In genomic region chr2:179722776-179723386, GRCm38 (mm10) we compare ENCODE assay signal across 10 mouse cellular contexts.
DNase-seq lines count a peak whose midpoint lies in the region; ATAC-seq lines count a peak whose summit lies in the region.
"Had no signal": no experiment of that assay in that cellular context is flagged by ENCODE, and none has a peak within 500 bp of the region (broad histone marks: within the 10 kb centered on the region; RNA-seq: fewer than 3 reads in every experiment).

No protein-coding gene starts in this region.

- no peak overlapping the region for H3K9ac ChIP-seq in kidney, embryonic 14.5 days (ENCODE audit: low read depth, low read length)
- no peak overlapping the region for H3K9ac ChIP-seq in hindbrain, embryonic 16.5 days (ENCODE audit: low read depth, low read length)
- H3K9ac ChIP-seq: liver, embryonic 13.5 days had no signal

- H3K27ac ChIP-seq in kidney, embryonic 14.5 days (ENCODE audit: low read depth, low read length): no peak overlapping the region
- H3K27ac ChIP-seq in hindbrain, embryonic 16.5 days (ENCODE audit: low read depth, low read length): no peak overlapping the region
- H3K27ac ChIP-seq: liver, embryonic 13.5 days had no signal

- no peak overlapping the region for H3K4me2 ChIP-seq in kidney, embryonic 14.5 days (replicated peaks; ENCODE audit: low read depth, low read length)
- no peak overlapping the region for H3K4me2 ChIP-seq in hindbrain, embryonic 16.5 days (ENCODE audit: low read length)
- H3K4me2 ChIP-seq: liver, embryonic 13.5 days had no signal

- ATAC-seq in kidney, embryonic 14.5 days (ENCODE audit: low FRiP score, low TSS enrichment): 0 out of 2 replicates have a peak, but pooled peaks have one; percentile 33
- peak; percentile 57; the same call in 1 of the 2 replicates for ATAC-seq in hindbrain, embryonic 16.5 days

- no peak for DNase-seq in kidney, postnatal 36 days
- DNase-seq in 3T3-L1 (ENCODE audit: low read depth, low spot score) (peak; percentile 8), A20 (ENCODE audit: low read depth, low spot score) (peak; percentile 95)
- DNase-seq in frontal cortex, postnatal 10 days (ENCODE audit: low spot score in 2 of 2): no peak
- no peak for DNase-seq in thymus, postnatal 25 days
- DNase-seq: liver, embryonic 13.5 days; spleen, adult 18-20 months had no signal

- 65% methylated on average over 4 of the region's 4 CpGs for WGBS in kidney, embryonic 14.5 days
- WGBS in hindbrain, embryonic 16.5 days: 63% methylated on average over 4 of the region's 4 CpGs

- no peak overlapping the region for H3K4me3 ChIP-seq in kidney, embryonic 14.5 days (ENCODE audit: low read length)
- H3K4me3 ChIP-seq in hindbrain, embryonic 16.5 days (ENCODE audit: low read length): no peak overlapping the region
- H3K4me3 ChIP-seq: liver, embryonic 13.5 days; myocyte had no signal

- no peaks in the 10 kb centered on the region for H3K4me1 ChIP-seq in kidney, embryonic 14.5 days (ENCODE audit: control insufficient read depth, insufficient read depth, low read length)
- peaks cover 5% of the 10 kb centered on the region; the same call in 1 of the 2 replicates for H3K4me1 ChIP-seq in hindbrain, embryonic 16.5 days (ENCODE audit: control insufficient read depth, insufficient read depth, low read depth, low read length)
- H3K4me1 ChIP-seq: liver, embryonic 13.5 days had no signal

- no peaks in the 10 kb centered on the region for H3K36me3 ChIP-seq in kidney, embryonic 14.5 days (ENCODE audit: control insufficient read depth, insufficient read depth, low read length)
- H3K36me3 ChIP-seq in hindbrain, embryonic 16.5 days (ENCODE audit: control insufficient read depth, insufficient read depth, low read length): no peaks in the 10 kb centered on the region
- H3K36me3 ChIP-seq: liver, embryonic 13.5 days had no signal

- no peaks in the 10 kb centered on the region for H3K9me3 ChIP-seq in kidney, embryonic 14.5 days (ENCODE audit: control insufficient read depth, low read length)
- H3K9me3 ChIP-seq in hindbrain, embryonic 16.5 days (ENCODE audit: control insufficient read depth, low read length): no peaks in the 10 kb centered on the region
- H3K9me3 ChIP-seq: liver, embryonic 13.5 days had no signal

- H3K27me3 ChIP-seq in kidney, embryonic 14.5 days (ENCODE audit: control insufficient read depth, insufficient read depth, low read length): no peaks in the 10 kb centered on the region
- no peaks in the 10 kb centered on the region for H3K27me3 ChIP-seq in hindbrain, embryonic 16.5 days (replicated peaks; ENCODE audit: control insufficient read depth, insufficient read depth, low read length)
- H3K27me3 ChIP-seq: liver, embryonic 13.5 days had no signal

Comparison
In these comparisons a context has a peak if more than half of its experiments do, and no peak if none do; other contexts are left out.
1. DNase-seq: peak in 3T3-L1 (single experiment) and A20 (single experiment); none in kidney, postnatal 36 days (0 of 2), frontal cortex, postnatal 10 days (0 of 2) and thymus, postnatal 25 days (single experiment).